Mouse (Mus musculus) urinary bladder, adult 18-20 months (tissue): ENCODE data around the gene Vwa5b1.

Experiments used
- DNase-seq, 2 experiments: peaks; one replicate each; pipeline ENCODE4 v3.0.0; 2022; ENCODE audit warnings: low spot score in 2 of 2, mixed read lengths in 2 of 2

Vwa5b1 gene

DNA sequence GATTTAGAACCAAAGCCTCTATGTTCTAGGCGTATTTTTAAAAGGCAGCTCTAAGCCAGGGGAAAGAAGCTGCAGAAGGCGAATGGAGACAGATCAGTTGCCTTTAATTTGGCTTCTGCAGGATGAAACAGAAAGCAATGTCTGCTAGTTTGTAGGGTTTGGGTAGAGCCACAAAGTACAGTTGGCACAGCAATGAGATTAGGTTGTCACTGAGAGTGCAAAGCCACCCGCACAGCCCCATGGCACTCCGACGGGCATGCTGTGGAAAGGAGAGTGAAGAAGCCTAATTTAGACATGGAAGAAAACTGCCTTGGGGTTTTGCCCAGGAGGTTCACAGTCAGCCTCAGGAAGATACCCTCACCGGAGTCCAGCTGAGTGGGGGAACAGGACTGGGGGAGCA, 105.7 kb downstream of the Vwa5b1 start:
- DNase-seq = no peak

DNA sequence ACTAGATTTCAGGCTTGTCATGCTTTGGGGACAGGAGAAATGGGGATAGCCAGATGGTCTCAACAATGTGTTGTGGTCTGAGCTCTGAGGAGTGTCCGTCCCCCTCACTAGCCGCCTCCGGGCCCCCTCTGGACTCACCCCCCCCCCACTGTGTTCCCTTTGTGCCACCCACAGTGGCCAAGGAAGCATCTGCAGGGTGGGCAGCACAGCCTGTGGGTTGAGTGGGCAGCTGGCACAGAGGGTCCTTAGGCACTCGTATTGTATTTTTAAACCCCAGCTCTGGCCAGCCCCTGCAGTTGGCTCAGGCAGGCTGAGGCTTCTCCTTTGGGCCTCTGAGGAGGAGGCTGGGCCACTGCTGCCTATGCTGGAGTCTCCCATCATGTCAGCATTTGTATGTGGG, 110.0 kb downstream of the Vwa5b1 start:
- no peak for DNase-seq

DNA sequence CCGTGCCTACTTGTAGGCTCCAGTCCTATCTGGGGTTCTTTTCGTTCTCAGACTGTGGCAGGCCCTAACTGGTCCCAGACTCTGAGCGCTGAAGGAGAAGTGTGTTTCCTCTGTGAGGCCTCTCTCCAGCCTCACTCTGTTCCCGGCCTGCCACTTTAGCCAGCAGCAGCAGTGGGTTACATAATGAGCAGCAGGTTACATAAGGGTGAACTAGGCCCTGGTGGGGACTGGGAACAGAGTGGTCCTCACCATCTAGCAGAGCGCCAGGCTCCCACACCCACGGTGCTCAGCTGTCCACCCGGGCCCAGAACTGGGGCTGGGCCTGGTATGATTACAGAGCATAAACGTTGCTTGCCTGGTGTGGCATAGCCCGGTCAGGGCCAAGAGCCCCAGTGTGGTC, 110.9 kb downstream of the Vwa5b1 start:
- no peak for DNase-seq

DNA sequence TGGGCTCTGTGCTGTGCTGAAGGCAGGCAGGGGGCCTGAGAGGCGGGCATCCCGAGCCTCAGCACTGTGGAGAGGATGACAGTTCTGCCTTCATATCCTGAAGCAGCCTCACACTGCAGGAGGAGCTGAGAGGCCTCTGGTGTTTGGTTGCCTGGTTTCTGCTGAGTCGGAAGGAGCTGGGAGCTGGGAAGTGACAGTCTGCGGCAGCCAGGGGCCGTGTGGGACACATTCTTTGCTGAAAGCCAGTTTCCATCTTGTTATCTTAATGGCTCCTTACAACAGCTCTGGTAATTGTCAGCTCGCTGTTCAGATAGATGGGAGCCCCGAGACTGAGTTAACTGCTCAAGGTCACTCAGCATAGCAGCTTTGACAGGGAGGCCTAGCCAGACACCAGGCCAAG, 111.9 kb downstream of the Vwa5b1 start:
- DNase-seq = no peak

DNA sequence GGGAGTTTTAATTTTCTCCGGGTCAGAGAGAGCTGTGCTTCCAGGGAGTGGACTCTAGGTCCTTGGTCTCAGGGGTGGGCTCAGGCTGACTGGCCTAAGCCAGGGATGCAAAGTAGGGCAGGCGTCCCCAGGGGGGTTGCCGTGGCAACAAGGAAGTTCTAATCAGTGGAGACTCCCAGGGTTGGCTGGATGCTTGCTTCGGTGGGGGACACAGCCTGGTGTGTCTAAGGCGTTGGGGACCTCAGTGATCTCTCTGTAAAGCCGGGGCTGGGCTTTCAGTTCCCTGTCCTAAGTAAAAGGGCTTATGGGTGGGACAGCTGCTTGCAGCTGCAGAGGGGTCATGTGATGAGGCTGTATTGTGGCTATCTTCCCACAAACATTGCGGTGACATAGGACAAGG, 113.4 kb downstream of the Vwa5b1 start:
- DNase-seq = no peak

DNA sequence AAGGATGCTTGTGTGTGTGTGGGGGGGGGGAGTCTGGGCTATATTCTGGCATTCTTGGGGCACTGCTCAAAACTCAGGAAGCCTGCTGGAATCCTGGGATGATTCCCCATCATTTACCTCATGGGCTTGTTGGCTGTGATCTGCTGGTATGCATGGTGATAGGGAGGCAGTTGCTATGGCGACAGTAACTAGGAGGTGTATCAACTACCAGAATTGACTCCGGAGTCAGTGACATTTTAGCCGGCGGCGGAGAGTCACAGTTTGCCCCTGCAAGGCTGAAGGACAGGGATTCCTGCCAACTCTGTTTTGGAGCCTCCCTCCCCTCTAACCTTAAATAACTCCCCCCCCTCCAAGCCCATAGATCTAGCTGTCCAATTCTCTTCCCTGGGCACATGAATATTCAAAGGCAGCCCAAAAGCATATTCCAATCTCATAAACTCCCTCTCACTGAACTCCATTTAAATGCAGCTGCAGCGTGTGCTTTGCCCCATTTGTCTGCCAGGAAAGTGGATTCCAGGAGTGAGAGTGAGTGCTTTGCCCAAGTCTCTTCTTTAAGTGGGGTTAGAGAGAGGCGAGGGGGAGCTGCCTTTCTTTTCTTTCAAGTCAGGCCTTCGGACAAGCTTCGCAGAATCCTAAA, 118.4 kb downstream of the Vwa5b1 start:
- no peak for DNase-seq

DNA sequence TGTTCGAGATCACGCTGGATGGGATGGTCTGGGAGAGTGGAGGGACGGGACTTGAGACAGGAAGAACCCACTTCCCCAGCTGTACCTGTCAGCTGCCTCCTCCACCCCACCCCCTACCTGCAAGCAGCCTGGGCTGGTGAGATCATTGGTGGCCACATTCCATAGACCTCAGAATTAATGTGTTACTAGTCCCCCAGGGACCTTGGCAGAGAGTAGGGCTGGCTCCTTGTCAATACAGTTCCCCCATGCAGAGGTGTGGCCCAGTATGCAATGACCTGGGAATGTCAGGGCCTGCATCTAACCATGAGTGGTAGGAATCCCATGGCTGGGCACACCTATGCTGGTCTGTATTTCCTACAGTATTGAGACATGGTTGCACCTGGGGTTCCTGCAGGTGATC, 119.2 kb downstream of the Vwa5b1 start:
- no peak for DNase-seq
